Mouse (Mus musculus) monocyte, adult 2 months (primary cell): ENCODE results near the gene Fcgr3.

Experiments used
- DNase-seq, 2 experiments: peaks; one replicate each; pipeline ENCODE4 v3.0.0; 2022; ENCODE audit warnings: low spot score in 2 of 2, low read depth in 1 of 2

Gene Fcgr3

GRCm38 (mm10) chr1:171059203-171059602 lies 5.5 kb downstream of the Fcgr3 start:
- peak; percentile 51 to 53 for DNase-seq

- peak in 1 of 2 experiments; percentile 51 for DNase-seq
Measured at GRCm38 (mm10) chr1:171057253-171057652, 7.5 kb downstream of the Fcgr3 start.

GRCm38 (mm10) chr1:171053305-171053704 lies 11.4 kb downstream of the Fcgr3 start:
- DNase-seq = no peak

- no peak for DNase-seq
Measured at GRCm38 (mm10) chr1:171050774-171051173, 14.0 kb downstream of the Fcgr3 start.

- no peak for DNase-seq
Measured at GRCm38 (mm10) chr1:171049263-171049662, 15.5 kb downstream of the Fcgr3 start.

GRCm38 (mm10) chr1:171046501-171046900 lies 18.2 kb downstream of the Fcgr3 start:
- DNase-seq = no peak

- DNase-seq = no peak
Measured at GRCm38 (mm10) chr1:171045079-171045465, 19.7 kb downstream of the Fcgr3 start.

GRCm38 (mm10) chr1:171044365-171045078 lies 20.2 kb downstream of the Fcgr3 start:
- DNase-seq = peak in 1 of 2 experiments; percentile 80

- DNase-seq = no peak
Measured at GRCm38 (mm10) chr1:171043594-171044153, 21.1 kb downstream of the Fcgr3 start.

GRCm38 (mm10) chr1:171039880-171040279 lies 24.9 kb downstream of the Fcgr3 start:
- DNase-seq = no peak

GRCm38 (mm10) chr1:171039135-171039534 lies 25.6 kb downstream of the Fcgr3 start:
- no peak for DNase-seq

- DNase-seq = peak; percentile 59 to 82
Measured at GRCm38 (mm10) chr1:171037861-171038721, 26.6 kb downstream of the Fcgr3 start.

GRCm38 (mm10) chr1:171036550-171037324 lies 28.0 kb downstream of the Fcgr3 start:
- DNase-seq = peak; percentile 27 to 66

GRCm38 (mm10) chr1:171035611-171036010 lies 29.1 kb downstream of the Fcgr3 start:
- no peak for DNase-seq

GRCm38 (mm10) chr1:171034201-171034600 lies 30.5 kb downstream of the Fcgr3 start:
- no peak for DNase-seq

GRCm38 (mm10) chr1:171033756-171034155 lies 31.0 kb downstream of the Fcgr3 start:
- peak; percentile 45 to 69 for DNase-seq

GRCm38 (mm10) chr1:171033196-171033595 lies 31.5 kb downstream of the Fcgr3 start:
- no peak for DNase-seq

- DNase-seq = no peak
Measured at GRCm38 (mm10) chr1:171032691-171033090, 32.0 kb downstream of the Fcgr3 start.

- no peak for DNase-seq
Measured at GRCm38 (mm10) chr1:171031752-171032151, 33.0 kb downstream of the Fcgr3 start.

- no peak for DNase-seq
Measured at GRCm38 (mm10) chr1:171019311-171019950, 45.3 kb downstream of the Fcgr3 start.

- DNase-seq = no peak
Measured at GRCm38 (mm10) chr1:171018737-171019136, 46.0 kb downstream of the Fcgr3 start, which contains the start of gene Fcgr4. Gene Fcgr4, plus strand, starts transcription at chr1:171018920.
